Mouse (Mus musculus): ENCODE results near the gene Sprr2a3. TPM values are rescaled to one million over a fixed set of nuclear protein-coding genes. Genes with fewer than 3 reads are reported as not detected.
A peak's percentile ranks its signal among the peaks of the same experiment; 100 is the strongest.
"Not testable (repeated sequence)": the region's sequence is repeated elsewhere in the genome, so short reads cannot be mapped to it uniquely, and the experiment has no call there.

Gene Sprr2a3
- polyA plus RNA-seq (2014; fragmentation: Nextera tagmentation; extraction: Ambion mirVana): not detected in 2 replicates

DNA sequence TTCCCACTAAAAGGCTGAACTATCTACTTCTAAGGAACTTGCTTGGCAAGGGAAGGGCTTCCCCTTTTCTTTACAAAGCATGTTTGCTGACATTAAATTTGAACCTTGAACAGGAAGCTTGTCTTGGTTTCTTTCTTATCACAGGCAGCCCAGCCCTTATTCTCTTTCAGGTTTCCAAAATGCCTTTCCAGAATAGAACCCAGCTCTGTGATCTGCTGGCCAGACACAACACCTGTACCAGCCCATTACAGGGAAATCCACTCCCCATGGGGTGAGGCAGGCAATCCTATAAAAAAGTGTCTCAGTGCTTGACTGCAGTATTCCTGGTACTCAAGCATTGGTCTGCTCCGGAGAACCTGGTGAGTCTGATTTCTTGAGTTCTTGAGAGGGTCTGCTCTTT is at the start of gene Sprr2a3:
Gene Sprr2a3, plus strand, starts transcription at position 317 of the 400 bp plus-strand sequence.
- not testable (repeated sequence) for H3K4me3 ChIP-seq (ENCODE audit: low read depth, low read length); H3K9me3 ChIP-seq (ENCODE audit: low read depth, low read length); H3K36me3 ChIP-seq (ENCODE audit: insufficient read depth); ATAC-seq (ENCODE audit: insufficient read depth); H3K9ac ChIP-seq; H3K4me2 ChIP-seq; H3K4me1 ChIP-seq (ENCODE audit: insufficient read depth); DNase-seq; H3K27me3 ChIP-seq (ENCODE audit: insufficient read depth, low read length); H3K27ac ChIP-seq (ENCODE audit: low read depth)
- 80% methylated on average over 1 of the region's 1 CpGs for WGBS

- H3K27me3 ChIP-seq (ENCODE audit: insufficient read depth, low read length); H3K4me2 ChIP-seq; H3K9ac ChIP-seq; H3K36me3 ChIP-seq (ENCODE audit: insufficient read depth); DNase-seq; H3K4me1 ChIP-seq (ENCODE audit: insufficient read depth); H3K4me3 ChIP-seq (ENCODE audit: low read depth, low read length); H3K27ac ChIP-seq (ENCODE audit: low read depth); H3K9me3 ChIP-seq (ENCODE audit: low read depth, low read length): not testable (repeated sequence)
- ATAC-seq (ENCODE audit: insufficient read depth): peak; percentile 49; the same call in 1 of the 2 replicates
- WGBS: no CpG with 5 or more reads among the region's 5 CpGs
Measured at GRCm38 (mm10) chr3:92236463-92237189, 48.6 kb upstream of the Sprr2a3 start.

DNA sequence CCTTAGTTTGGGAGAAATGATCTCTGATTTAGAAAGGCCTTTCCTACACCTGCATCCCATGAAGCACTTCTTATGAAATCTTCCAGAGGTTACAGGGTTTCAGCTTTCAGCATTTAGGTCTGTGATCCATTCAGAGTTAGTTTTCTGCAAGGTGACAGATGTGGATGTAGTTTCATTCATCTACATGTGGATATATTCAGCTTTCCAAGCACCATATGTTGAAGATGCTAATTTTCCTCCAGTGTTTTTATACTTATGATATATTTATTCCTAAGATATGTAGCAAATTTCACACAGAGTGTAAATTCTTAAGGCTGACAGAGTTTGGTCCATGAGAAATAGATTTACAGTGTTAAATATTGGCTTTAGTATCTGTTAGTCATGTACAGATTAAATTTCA is 46.5 kb upstream of the Sprr2a3 start:
- not testable (repeated sequence) for DNase-seq; H3K27me3 ChIP-seq (ENCODE audit: insufficient read depth, low read length)

DNA sequence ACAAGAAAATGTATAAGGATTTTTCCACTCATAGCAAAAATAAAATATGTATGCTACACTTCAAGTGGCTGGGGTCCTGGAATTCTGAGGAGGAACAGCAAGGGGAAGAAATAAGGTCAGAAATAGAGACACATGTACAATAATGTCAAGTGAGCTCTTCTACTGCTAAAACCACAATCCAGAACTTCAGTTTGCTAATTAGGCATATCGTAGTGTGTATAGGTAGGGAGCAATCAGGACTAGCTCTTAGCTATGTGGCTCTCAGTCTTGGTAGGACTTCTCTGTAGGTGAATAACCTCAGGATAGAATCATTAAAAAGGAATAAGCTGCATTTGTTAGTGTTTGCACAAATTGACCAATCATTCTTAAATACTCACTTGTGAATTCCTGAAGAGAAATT is 46.0 kb upstream of the Sprr2a3 start:
- H3K4me1 ChIP-seq (ENCODE audit: insufficient read depth); H3K4me3 ChIP-seq (ENCODE audit: low read depth, low read length); H3K4me2 ChIP-seq; ATAC-seq (ENCODE audit: insufficient read depth); H3K27me3 ChIP-seq (ENCODE audit: insufficient read depth, low read length); DNase-seq; H3K27ac ChIP-seq (ENCODE audit: low read depth); H3K9ac ChIP-seq; H3K9me3 ChIP-seq (ENCODE audit: low read depth, low read length); H3K36me3 ChIP-seq (ENCODE audit: insufficient read depth): not testable (repeated sequence)
- WGBS: no CpG with 5 or more reads among the region's 1 CpGs

More for the DNA sequence above, 46.5 kb upstream of the Sprr2a3 start:
- H3K4me3 ChIP-seq (ENCODE audit: low read depth, low read length); ATAC-seq (ENCODE audit: insufficient read depth); H3K9ac ChIP-seq; H3K4me1 ChIP-seq (ENCODE audit: insufficient read depth); H3K27ac ChIP-seq (ENCODE audit: low read depth); H3K4me2 ChIP-seq; H3K36me3 ChIP-seq (ENCODE audit: insufficient read depth); H3K9me3 ChIP-seq (ENCODE audit: low read depth, low read length): not testable (repeated sequence)

DNA sequence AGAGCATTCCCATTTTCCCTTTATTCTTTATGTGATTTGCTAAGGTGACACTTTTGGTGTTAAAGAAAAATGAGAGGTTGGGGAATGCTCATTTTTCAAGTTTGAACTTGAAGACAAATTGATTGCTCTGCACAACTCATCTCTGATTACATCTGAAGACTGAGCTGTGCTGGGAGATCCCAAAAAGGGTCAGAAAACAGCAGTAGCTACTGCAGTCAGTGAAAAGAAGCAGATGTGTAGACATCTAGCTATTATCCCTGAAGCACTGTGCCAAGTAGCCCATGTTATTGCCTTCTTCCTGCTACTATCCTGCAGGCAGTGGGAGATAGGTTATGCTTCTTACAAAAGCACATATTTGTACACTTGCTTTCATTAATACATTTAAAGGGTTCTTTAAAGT is 40.4 kb upstream of the Sprr2a3 start:
- DNase-seq; H3K4me2 ChIP-seq; H3K4me3 ChIP-seq (ENCODE audit: low read depth, low read length); H3K36me3 ChIP-seq (ENCODE audit: insufficient read depth); H3K27me3 ChIP-seq (ENCODE audit: insufficient read depth, low read length); ATAC-seq (ENCODE audit: insufficient read depth); H3K9me3 ChIP-seq (ENCODE audit: low read depth, low read length); H3K9ac ChIP-seq; H3K27ac ChIP-seq (ENCODE audit: low read depth); H3K4me1 ChIP-seq (ENCODE audit: insufficient read depth): not testable (repeated sequence)

DNA sequence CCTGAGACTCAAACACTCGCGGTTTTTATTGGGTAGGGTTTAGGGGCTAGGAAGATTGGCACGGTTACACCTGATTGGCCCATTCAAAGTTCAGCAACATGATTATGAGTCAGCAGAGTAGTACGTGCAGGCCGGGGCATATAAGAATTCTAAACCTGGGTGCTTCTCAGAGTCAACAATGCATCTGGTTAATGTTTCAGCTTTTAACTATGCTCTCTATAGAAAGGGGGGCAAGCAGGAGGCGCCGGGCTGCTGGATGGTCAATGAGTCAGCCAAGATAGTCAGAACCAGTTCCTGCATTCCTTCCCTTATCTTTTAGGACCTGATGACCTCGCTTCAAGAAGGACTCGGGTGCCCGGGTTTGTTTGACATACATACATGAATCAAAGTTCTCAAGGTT is 39.0 kb upstream of the Sprr2a3 start:
- not testable (repeated sequence) for H3K27ac ChIP-seq (ENCODE audit: low read depth); H3K4me1 ChIP-seq (ENCODE audit: insufficient read depth); H3K36me3 ChIP-seq (ENCODE audit: insufficient read depth); H3K27me3 ChIP-seq (ENCODE audit: insufficient read depth, low read length); H3K4me3 ChIP-seq (ENCODE audit: low read depth, low read length); DNase-seq; H3K9me3 ChIP-seq (ENCODE audit: low read depth, low read length); H3K9ac ChIP-seq; H3K4me2 ChIP-seq
- WGBS: no CpG with 5 or more reads among the region's 10 CpGs
- ATAC-seq (ENCODE audit: insufficient read depth): peak; percentile 68

GRCm38 (mm10) chr3:92248494-92248893 is 36.7 kb upstream of the Sprr2a3 start:
- not testable (repeated sequence) for H3K4me3 ChIP-seq (ENCODE audit: low read depth, low read length); H3K9ac ChIP-seq; H3K4me2 ChIP-seq; H3K36me3 ChIP-seq (ENCODE audit: insufficient read depth); H3K27ac ChIP-seq (ENCODE audit: low read depth); H3K9me3 ChIP-seq (ENCODE audit: low read depth, low read length); H3K27me3 ChIP-seq (ENCODE audit: insufficient read depth, low read length); DNase-seq; H3K4me1 ChIP-seq (ENCODE audit: insufficient read depth); ATAC-seq (ENCODE audit: insufficient read depth)

- not testable (repeated sequence) for ATAC-seq (ENCODE audit: insufficient read depth); H3K4me3 ChIP-seq (ENCODE audit: low read depth, low read length); H3K9ac ChIP-seq; H3K9me3 ChIP-seq (ENCODE audit: low read depth, low read length); H3K27ac ChIP-seq (ENCODE audit: low read depth); H3K27me3 ChIP-seq (ENCODE audit: insufficient read depth, low read length); DNase-seq; H3K4me2 ChIP-seq; H3K36me3 ChIP-seq (ENCODE audit: insufficient read depth); H3K4me1 ChIP-seq (ENCODE audit: insufficient read depth)
- 85% methylated on average over 1 of the region's 2 CpGs for WGBS
Measured at GRCm38 (mm10) chr3:92250450-92250849, 34.8 kb upstream of the Sprr2a3 start.

GRCm38 (mm10) chr3:92253860-92254259 is 31.4 kb upstream of the Sprr2a3 start:
- H3K4me2 ChIP-seq; H3K27me3 ChIP-seq (ENCODE audit: insufficient read depth, low read length); H3K4me1 ChIP-seq (ENCODE audit: insufficient read depth); H3K36me3 ChIP-seq (ENCODE audit: insufficient read depth); H3K27ac ChIP-seq (ENCODE audit: low read depth); H3K9me3 ChIP-seq (ENCODE audit: low read depth, low read length); H3K9ac ChIP-seq; H3K4me3 ChIP-seq (ENCODE audit: low read depth, low read length); DNase-seq: not testable (repeated sequence)
- WGBS: no CpG with 5 or more reads among the region's 8 CpGs
- ATAC-seq (ENCODE audit: insufficient read depth): peak; percentile 31; the same call in 1 of the 2 replicates

DNA sequence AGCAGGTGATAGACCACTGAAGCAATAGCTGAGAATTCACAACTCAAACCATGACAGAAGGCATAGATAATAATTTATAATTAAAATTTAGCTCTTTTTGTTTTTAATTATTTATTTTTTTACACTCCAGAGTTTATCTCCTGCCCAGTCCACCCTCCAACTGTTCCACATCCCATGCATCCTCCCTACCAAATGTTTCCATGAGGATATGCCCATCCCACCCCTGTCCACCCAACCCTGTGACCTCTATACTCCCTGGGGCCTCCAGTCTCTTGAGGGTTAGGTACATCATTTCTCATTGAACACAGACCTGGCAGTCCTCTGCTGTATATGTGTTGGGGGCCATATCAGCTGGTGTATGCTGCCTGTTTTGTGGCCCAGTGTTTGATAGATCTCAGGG is 26.7 kb upstream of the Sprr2a3 start:
- ATAC-seq (ENCODE audit: insufficient read depth): 0 out of 2 replicates have a peak, but pooled peaks have one; percentile 34
- not testable (repeated sequence) for H3K4me1 ChIP-seq (ENCODE audit: insufficient read depth); H3K36me3 ChIP-seq (ENCODE audit: insufficient read depth); H3K27me3 ChIP-seq (ENCODE audit: insufficient read depth, low read length); H3K4me2 ChIP-seq; H3K9me3 ChIP-seq (ENCODE audit: low read depth, low read length); DNase-seq; H3K4me3 ChIP-seq (ENCODE audit: low read depth, low read length); H3K27ac ChIP-seq (ENCODE audit: low read depth); H3K9ac ChIP-seq

DNA sequence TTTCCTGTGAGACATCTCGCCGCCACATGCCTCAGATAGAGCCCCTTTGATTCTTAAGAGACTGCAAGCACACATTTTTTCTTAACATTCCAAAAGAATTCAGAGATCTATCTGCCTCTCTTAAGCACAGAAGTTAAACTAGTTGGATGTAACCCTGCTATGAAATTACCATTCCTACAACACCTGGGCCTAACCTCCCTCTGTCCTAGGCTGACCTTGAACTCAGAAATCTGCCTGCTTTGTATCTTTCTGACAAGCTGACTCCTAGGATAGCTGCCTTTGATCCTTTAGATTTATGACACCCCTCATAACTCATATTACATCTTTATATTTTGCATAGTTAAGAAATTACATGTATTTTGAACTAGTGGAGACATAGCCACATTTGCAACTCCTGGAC is 21.8 kb upstream of the Sprr2a3 start:
- not testable (repeated sequence) for H3K27me3 ChIP-seq (ENCODE audit: insufficient read depth, low read length); DNase-seq; H3K36me3 ChIP-seq (ENCODE audit: insufficient read depth); H3K27ac ChIP-seq (ENCODE audit: low read depth); H3K9me3 ChIP-seq (ENCODE audit: low read depth, low read length); H3K9ac ChIP-seq; H3K4me3 ChIP-seq (ENCODE audit: low read depth, low read length); H3K4me2 ChIP-seq; H3K4me1 ChIP-seq (ENCODE audit: insufficient read depth)
- ATAC-seq (ENCODE audit: insufficient read depth): peak; percentile 49; the same call in 1 of the 2 replicates
- WGBS: no CpG with 5 or more reads among the region's 2 CpGs

Data from lung, embryonic 14.5 days (tissue).